Mouse (Mus musculus): ENCODE measurements around the gene Rgs7bp. TPM values are rescaled to one million over a fixed set of nuclear protein-coding genes. Genes with fewer than 3 reads are reported as not detected.

Gene Rgs7bp
- 2.5 TPM in 2 replicates for total RNA-seq (2017)

DNA sequence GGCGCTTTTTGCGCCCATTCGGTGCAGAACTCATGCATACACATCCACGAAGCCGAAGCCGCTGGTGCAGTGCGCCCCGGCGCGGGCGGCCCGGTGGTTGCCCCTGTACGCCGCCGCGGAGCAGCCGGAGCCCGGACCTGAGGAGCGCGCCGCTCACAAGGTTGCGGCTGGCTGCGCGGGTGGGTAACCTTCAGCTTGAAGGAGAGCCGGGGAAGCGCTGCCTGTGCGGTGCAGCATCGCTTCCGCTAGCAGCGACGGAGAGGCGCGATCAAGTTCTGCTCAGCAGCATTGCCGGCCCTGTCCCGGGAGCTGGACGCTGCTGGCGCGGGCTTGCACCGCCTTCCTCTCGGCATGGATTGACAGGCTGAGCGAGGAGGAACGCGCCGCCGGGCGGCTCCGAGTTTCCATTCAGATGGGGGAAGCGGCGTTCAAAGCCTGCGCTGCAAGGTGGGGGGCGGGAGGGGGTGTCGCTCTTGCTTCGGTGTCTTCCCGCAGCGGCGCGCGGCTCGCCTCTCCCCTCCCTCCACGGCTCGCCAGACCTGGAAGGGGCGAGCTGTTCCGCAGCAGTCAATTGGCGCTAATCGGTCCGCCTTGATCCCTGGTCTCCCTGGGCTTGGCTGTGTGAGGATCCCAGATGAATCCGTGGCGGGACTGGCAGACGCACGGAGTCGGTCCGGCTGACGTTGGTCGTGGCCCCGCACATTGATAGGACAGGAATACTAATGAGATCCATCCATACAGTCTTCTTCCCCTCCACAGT, at the start of gene Rgs7bp:
Rgs7bp (minus strand) TSS at position 750 of the 760 bp plus-strand sequence.
- peak; percentile 67 to 73 for ATAC-seq (replicated peaks in 1 of 2; ENCODE audit: insufficient read depth in 1 of 2, low FRiP score in 2 of 2, low TSS enrichment in 1 of 2, low read depth in 1 of 2, poor library complexity in 2 of 2, severe bottlenecking in 2 of 2)

- ATAC-seq (replicated peaks in 1 of 2; ENCODE audit: insufficient read depth in 1 of 2, low FRiP score in 2 of 2, low TSS enrichment in 1 of 2, low read depth in 1 of 2, poor library complexity in 2 of 2, severe bottlenecking in 2 of 2) = no peak
These were observed 49.7 kb upstream of the Rgs7bp start for GRCm38 (mm10) chr13:105104385-105104784.

DNA sequence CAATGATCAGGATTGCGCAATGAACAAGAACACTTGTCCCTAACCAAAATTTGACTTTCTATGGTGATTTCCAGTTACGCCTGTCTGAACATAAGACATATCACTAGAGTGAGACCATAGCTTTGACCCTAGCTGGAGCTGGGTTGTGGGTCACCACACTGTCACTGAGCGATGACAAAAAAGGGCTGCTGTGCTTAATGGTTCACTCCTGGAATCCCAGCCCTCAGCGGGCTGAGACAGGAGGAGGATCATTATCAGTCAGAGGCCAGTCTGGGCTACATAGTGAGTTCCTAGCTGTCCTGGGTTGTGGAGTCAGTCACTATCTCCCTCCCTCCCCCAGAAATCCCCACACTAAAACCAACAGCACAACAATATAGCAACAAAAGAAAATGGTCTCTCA, 46.0 kb upstream of the Rgs7bp start:
- ATAC-seq (replicated peaks in 1 of 2; ENCODE audit: insufficient read depth in 1 of 2, low FRiP score in 2 of 2, low TSS enrichment in 1 of 2, low read depth in 1 of 2, poor library complexity in 2 of 2, severe bottlenecking in 2 of 2) = no peak

GRCm38 (mm10) chr13:105096316-105096715, 41.6 kb upstream of the Rgs7bp start:
- ATAC-seq (replicated peaks in 1 of 2; ENCODE audit: insufficient read depth in 1 of 2, low FRiP score in 2 of 2, low TSS enrichment in 1 of 2, low read depth in 1 of 2, poor library complexity in 2 of 2, severe bottlenecking in 2 of 2) = no peak

- no peak for ATAC-seq (replicated peaks in 1 of 2; ENCODE audit: insufficient read depth in 1 of 2, low FRiP score in 2 of 2, low TSS enrichment in 1 of 2, low read depth in 1 of 2, poor library complexity in 2 of 2, severe bottlenecking in 2 of 2)
These were observed 34.5 kb upstream of the Rgs7bp start for GRCm38 (mm10) chr13:105089276-105089675.

- ATAC-seq (replicated peaks in 1 of 2; ENCODE audit: insufficient read depth in 1 of 2, low FRiP score in 2 of 2, low TSS enrichment in 1 of 2, low read depth in 1 of 2, poor library complexity in 2 of 2, severe bottlenecking in 2 of 2) = no peak
These were observed 27.1 kb upstream of the Rgs7bp start, which contains the start of gene 4933425L06Rik for GRCm38 (mm10) chr13:105081862-105082261. TSS of gene 4933425L06Rik (plus strand) at chr13:105082122.

DNA sequence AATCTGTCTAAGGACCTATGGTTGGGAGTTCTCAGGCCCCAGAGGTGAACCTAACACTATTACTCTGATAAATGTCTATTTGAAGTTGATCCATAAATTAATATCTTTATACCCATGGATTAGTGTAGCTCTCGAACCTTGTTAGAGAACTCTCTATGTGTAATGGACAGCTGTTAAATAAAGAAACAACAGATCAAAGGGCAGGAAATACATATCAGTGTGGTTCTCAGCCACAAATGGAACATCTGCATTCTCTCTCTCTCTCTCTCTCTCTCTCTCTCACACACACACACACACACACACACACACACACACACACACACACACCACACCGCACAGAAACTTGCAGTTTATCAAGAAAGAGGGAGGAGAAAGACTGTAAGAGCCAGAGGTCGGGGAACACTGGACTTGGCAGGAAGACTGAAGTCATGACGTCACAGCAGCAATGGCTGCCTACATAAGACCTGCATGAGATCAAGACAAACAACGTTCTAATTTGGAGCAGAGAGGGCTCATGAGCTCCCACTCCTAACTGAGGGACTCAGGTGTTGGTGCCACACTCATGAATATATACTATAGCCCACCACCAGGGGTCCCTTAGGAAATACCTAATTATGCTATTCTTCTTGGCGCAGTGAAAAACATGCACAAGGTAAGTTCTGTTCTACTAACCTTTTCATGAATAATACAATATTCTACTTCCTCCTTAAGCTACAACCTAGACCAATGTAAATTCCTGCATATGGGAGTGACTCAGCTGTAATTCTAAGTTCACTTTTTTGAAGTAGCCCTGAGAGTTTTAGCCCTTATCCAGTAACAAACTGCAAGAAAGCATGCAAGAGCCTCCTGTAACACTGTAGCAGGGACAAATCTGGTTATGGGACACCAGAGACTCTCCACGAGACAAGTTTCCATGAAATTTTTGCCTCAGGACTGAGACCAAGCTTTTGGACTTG, 12.4 kb upstream of the Rgs7bp start:
- ATAC-seq (replicated peaks in 1 of 2; ENCODE audit: insufficient read depth in 1 of 2, low FRiP score in 2 of 2, low TSS enrichment in 1 of 2, low read depth in 1 of 2, poor library complexity in 2 of 2, severe bottlenecking in 2 of 2) = peak in 1 of 2 experiments; percentile 29; a peak in 2 of 4 replicates

GRCm38 (mm10) chr13:105066119-105066518, 11.4 kb upstream of the Rgs7bp start:
- ATAC-seq (replicated peaks in 1 of 2; ENCODE audit: insufficient read depth in 1 of 2, low FRiP score in 2 of 2, low TSS enrichment in 1 of 2, low read depth in 1 of 2, poor library complexity in 2 of 2, severe bottlenecking in 2 of 2) = peak in 1 of 2 experiments; percentile 59; a peak in 3 of 4 replicates

- peak; percentile 47 to 68 for ATAC-seq (replicated peaks in 1 of 2; ENCODE audit: insufficient read depth in 1 of 2, low FRiP score in 2 of 2, low TSS enrichment in 1 of 2, low read depth in 1 of 2, poor library complexity in 2 of 2, severe bottlenecking in 2 of 2)
These were observed 644 bp upstream of the Rgs7bp start for GRCm38 (mm10) chr13:105055374-105055773.

- ATAC-seq (replicated peaks in 1 of 2; ENCODE audit: insufficient read depth in 1 of 2, low FRiP score in 2 of 2, low TSS enrichment in 1 of 2, low read depth in 1 of 2, poor library complexity in 2 of 2, severe bottlenecking in 2 of 2) = peak in 1 of 2 experiments; percentile 3; a peak in 1 of 4 replicates
These were observed 195 bp upstream of the Rgs7bp start for GRCm38 (mm10) chr13:105054941-105055309.

DNA sequence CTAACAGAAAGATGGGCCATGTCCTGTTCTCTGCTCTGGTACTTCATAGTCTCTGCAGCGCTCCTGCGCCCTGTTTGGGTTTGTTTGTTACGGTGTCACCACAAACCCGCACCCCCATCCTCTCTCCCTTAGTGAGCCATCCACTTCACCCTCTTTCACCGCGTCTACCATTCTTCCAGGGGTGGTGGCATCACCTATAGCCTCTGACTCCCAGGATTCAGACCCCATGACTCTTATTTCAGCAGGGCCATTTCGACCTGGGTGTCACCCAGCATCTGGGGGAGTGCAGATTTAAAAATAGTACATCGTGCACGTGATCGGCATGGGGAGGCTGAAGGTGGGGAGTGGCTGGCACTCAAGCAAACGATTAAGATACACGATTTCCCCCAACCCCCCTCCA, 1.1 kb downstream of the Rgs7bp start:
- no peak for ATAC-seq (replicated peaks in 1 of 2; ENCODE audit: insufficient read depth in 1 of 2, low FRiP score in 2 of 2, low TSS enrichment in 1 of 2, low read depth in 1 of 2, poor library complexity in 2 of 2, severe bottlenecking in 2 of 2)

DNA sequence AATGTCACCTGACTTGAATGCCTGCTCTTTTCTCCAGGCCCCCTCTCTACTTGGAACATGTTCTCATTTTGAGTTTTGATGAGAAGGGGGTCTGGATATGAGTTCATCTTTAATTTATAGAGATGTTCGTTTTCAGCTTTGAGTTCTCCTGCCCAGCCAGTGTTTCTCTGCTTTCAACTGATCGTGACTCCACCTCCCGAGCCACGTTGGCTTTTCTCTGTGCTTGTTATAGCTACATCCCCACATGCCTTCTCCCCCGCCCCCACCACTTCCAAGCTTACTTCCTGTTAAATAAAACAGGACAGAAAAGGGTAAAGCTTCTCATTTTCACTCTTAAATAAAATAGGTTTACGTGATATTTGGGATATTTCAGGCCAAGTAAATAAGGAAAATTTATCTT, 3.3 kb downstream of the Rgs7bp start:
- ATAC-seq (replicated peaks in 1 of 2; ENCODE audit: insufficient read depth in 1 of 2, low FRiP score in 2 of 2, low TSS enrichment in 1 of 2, low read depth in 1 of 2, poor library complexity in 2 of 2, severe bottlenecking in 2 of 2) = no peak

DNA sequence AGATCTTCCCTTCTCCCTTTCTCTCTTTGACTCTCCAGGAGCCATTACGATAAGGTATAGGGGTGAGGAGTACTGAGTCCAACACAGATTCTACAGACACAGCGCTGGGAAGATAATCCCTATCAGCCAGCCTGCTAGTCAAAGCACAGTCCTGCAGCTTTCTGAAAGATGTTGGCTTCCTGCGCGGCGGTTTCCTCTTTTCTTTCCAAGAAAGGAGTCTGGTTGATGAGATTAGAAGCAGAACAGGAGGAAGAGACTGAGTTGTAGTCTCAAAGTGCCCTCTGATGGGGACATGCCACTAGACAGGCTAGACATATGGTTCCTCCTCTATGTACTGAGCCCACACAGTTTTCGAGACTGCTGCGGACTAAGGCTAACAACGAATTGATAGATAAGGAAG, 6.1 kb downstream of the Rgs7bp start:
- ATAC-seq (replicated peaks in 1 of 2; ENCODE audit: insufficient read depth in 1 of 2, low FRiP score in 2 of 2, low TSS enrichment in 1 of 2, low read depth in 1 of 2, poor library complexity in 2 of 2, severe bottlenecking in 2 of 2) = peak; percentile 86 to 87

GRCm38 (mm10) chr13:105047377-105047776, 7.4 kb downstream of the Rgs7bp start:
- peak; percentile 59 to 66; a peak in 3 of 4 replicates for ATAC-seq (replicated peaks in 1 of 2; ENCODE audit: insufficient read depth in 1 of 2, low FRiP score in 2 of 2, low TSS enrichment in 1 of 2, low read depth in 1 of 2, poor library complexity in 2 of 2, severe bottlenecking in 2 of 2)

GRCm38 (mm10) chr13:105043882-105044281, 10.8 kb downstream of the Rgs7bp start:
- ATAC-seq (replicated peaks in 1 of 2; ENCODE audit: insufficient read depth in 1 of 2, low FRiP score in 2 of 2, low TSS enrichment in 1 of 2, low read depth in 1 of 2, poor library complexity in 2 of 2, severe bottlenecking in 2 of 2) = no peak

DNA sequence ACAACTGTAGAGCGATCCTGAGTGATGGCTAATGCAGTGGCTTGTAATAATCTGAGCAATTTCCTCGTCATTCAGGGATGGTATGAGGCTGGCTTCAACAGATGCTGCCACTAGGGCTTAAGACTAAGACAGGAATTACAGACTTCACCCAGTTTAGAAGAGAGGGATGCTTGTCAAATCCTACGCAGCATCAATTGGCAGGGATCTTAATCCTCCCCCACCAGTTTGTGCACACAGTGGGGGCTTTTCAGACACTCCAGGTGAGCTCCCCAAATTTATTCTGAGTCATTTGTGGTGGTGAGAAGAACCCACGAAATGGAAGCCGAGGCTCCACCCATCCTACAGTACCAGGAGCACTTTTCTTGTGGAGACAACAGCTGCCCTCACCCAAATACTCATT, 16.4 kb downstream of the Rgs7bp start:
- ATAC-seq (replicated peaks in 1 of 2; ENCODE audit: insufficient read depth in 1 of 2, low FRiP score in 2 of 2, low TSS enrichment in 1 of 2, low read depth in 1 of 2, poor library complexity in 2 of 2, severe bottlenecking in 2 of 2) = no peak

GRCm38 (mm10) chr13:105037816-105038215, 16.9 kb downstream of the Rgs7bp start:
- ATAC-seq (replicated peaks in 1 of 2; ENCODE audit: insufficient read depth in 1 of 2, low FRiP score in 2 of 2, low TSS enrichment in 1 of 2, low read depth in 1 of 2, poor library complexity in 2 of 2, severe bottlenecking in 2 of 2) = no peak

- ATAC-seq (replicated peaks in 1 of 2; ENCODE audit: insufficient read depth in 1 of 2, low FRiP score in 2 of 2, low TSS enrichment in 1 of 2, low read depth in 1 of 2, poor library complexity in 2 of 2, severe bottlenecking in 2 of 2) = no peak
These were observed 22.8 kb downstream of the Rgs7bp start for GRCm38 (mm10) chr13:105031882-105032281.

Measured in hematopoietic stem cell, adult 5-6 weeks (primary cell).